Mouse (Mus musculus) myocyte (in vitro differentiated cells): Measurements from ENCODE around the gene Bud13. TPM values are rescaled to one million over a fixed set of nuclear protein-coding genes. Genes with fewer than 3 reads are reported as not detected.
"Not testable (repeated sequence)": the region's sequence is repeated elsewhere in the genome, so short reads cannot be mapped to it uniquely, and the experiment has no call there.

Experiments used
- H3K27me3 ChIP-seq: one replicate; pipeline ENCODE4 v1.6.1; 2011; ENCODE audit not compliant: control insufficient read depth, insufficient read depth, insufficient read length
- H3K36me3 ChIP-seq: one replicate; pipeline ENCODE4 v1.6.1; 2011; ENCODE audit not compliant: control insufficient read depth, insufficient read depth
- H3K4me2 ChIP-seq: one replicate; pipeline ENCODE4 v1.6.1; 2011; ENCODE audit warnings: low read depth, control low read depth
- H3K4me3 ChIP-seq: one replicate; pipeline ENCODE4 v1.5.1; 2011; ENCODE audit warnings: mild to moderate bottlenecking, control low read depth, moderate library complexity
- H3K79me2 ChIP-seq: one replicate; pipeline ENCODE4 v1.6.1; 2011; ENCODE audit not compliant: control insufficient read depth, insufficient read depth
- H3ac ChIP-seq: one replicate; pipeline ENCODE4 v1.6.1; 2011; ENCODE audit not compliant: control insufficient read depth, insufficient read length
- CEBPB ChIP-seq: IDR thresholded peaks from 2 replicates; pipeline ENCODE4 v1.6.1; 2011; ENCODE audit warnings: mild to moderate bottlenecking, moderate library complexity; ENCODE audit not compliant: poor library complexity, insufficient read depth, severe bottlenecking
- E2F4 ChIP-seq: IDR thresholded peaks from one replicate; pipeline ENCODE4 v1.6.1; 2011; ENCODE audit warnings: mild to moderate bottlenecking, control low read depth, moderate library complexity; ENCODE audit not compliant: insufficient read depth
- MAX ChIP-seq: IDR thresholded peaks from one replicate; pipeline ENCODE4 v1.6.1; 2011; ENCODE audit warnings: low read depth, mild to moderate bottlenecking, control low read depth
- MYOD1 ChIP-seq, 3 experiments: IDR thresholded peaks; one replicate each; pipeline ENCODE4 v1.6.1; 2011; ENCODE audit warnings: control low read depth in 2 of 3, low read depth in 2 of 3, mild to moderate bottlenecking in 2 of 3, moderate library complexity in 1 of 3; ENCODE audit not compliant: insufficient read length in 2 of 3, control insufficient read depth in 1 of 3
- MYOG ChIP-seq, 3 experiments: IDR thresholded peaks; one replicate each; pipeline ENCODE4 v1.6.1; 2011; ENCODE audit warnings: control low read depth in 2 of 3, low read depth in 2 of 3, mild to moderate bottlenecking in 2 of 3; ENCODE audit not compliant: insufficient read length in 2 of 3, control insufficient read depth in 1 of 3, insufficient read depth in 1 of 3
- POLR2A ChIP-seq: IDR thresholded peaks from one replicate; pipeline ENCODE4 v1.6.1; 2011; ENCODE audit warnings: low read depth, mild to moderate bottlenecking, control low read depth, moderate library complexity; ENCODE audit not compliant: insufficient read length
- POLR2AphosphoS2 ChIP-seq: IDR thresholded peaks from one replicate; pipeline ENCODE4 v1.6.1; 2011; ENCODE audit warnings: low read depth, control low read depth; ENCODE audit not compliant: insufficient read length
- REST ChIP-seq: IDR thresholded peaks from one replicate; pipeline ENCODE4 v1.6.1; 2011; ENCODE audit warnings: mild to moderate bottlenecking, control low read depth, moderate library complexity; ENCODE audit not compliant: insufficient read depth, insufficient read length
- SRF ChIP-seq: IDR thresholded peaks from one replicate; pipeline ENCODE4 v1.6.1; 2011; ENCODE audit warnings: low read depth; ENCODE audit not compliant: control insufficient read depth, insufficient read length
- TCF12 ChIP-seq: IDR thresholded peaks from one replicate; pipeline ENCODE4 v1.6.1; 2011; ENCODE audit warnings: mild to moderate bottlenecking, control low read depth; ENCODE audit not compliant: poor library complexity, insufficient read depth, severe bottlenecking
- TCF3 ChIP-seq: IDR thresholded peaks from one replicate; pipeline ENCODE4 v1.6.1; 2011; ENCODE audit warnings: low read depth, control low read depth; ENCODE audit not compliant: insufficient read length
- USF1 ChIP-seq: IDR thresholded peaks from one replicate; pipeline ENCODE4 v1.6.1; 2011; ENCODE audit warnings: low read depth, mild to moderate bottlenecking, control low read depth, moderate library complexity
- polyA plus RNA-seq: library from polyadenylated mRNA; unstranded; fragments of >200 nt; fragmentation: generic; extraction: Trizol; gene quantifications from one replicate; pipeline ENCODE4 v1.2.1, GENCODE M21; 2012; ENCODE audit warnings: missing spikeins

Bud13 gene
- polyA plus RNA-seq, 1 experiment: 9.5 TPM

DNA sequence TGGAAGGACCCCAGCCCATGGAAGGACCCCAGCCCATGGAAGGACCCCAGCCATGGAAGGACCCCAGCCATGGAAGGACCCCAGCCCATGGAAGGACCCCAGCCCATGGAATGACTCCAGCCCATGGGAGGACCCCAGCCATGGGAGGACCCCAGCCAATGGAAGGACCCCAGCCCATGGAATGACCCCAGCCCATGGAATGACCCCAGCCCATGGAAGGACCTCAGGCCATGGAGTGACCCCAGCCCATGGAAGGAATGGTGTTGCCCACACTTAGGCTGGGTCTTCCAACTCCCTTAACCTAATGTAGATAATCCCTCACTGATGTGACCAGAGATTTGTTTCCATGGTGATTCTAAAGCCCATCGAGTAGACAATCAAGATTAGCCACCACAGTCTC lies 48.5 kb downstream of the Bud13 start:
- H3ac ChIP-seq: no peak overlapping the region
- H3K27me3 ChIP-seq: peaks cover 37% of the 10 kb centered on the region
- TF ChIP-seq MAX (no peak), POLR2AphosphoS2 (no peak), MYOG (IDR thresholded peaks at IDR 0.05; ENCODE audit: control insufficient read depth in 1 of 3, insufficient read depth in 1 of 3, insufficient read length in 2 of 3, low read depth in 2 of 3) (no peak), CEBPB (no peak), USF1 (no peak), REST (no peak), POLR2A (no peak), MYOD1 (IDR thresholded peaks at IDR 0.05; ENCODE audit: control insufficient read depth in 1 of 3, insufficient read length in 2 of 3, low read depth in 2 of 3) (no peak), TCF3 (no peak), E2F4 (no peak), TCF12 (no peak), SRF (no peak)
- H3K4me3 ChIP-seq: no peak overlapping the region
- H3K36me3 ChIP-seq: no peaks in the 10 kb centered on the region
- H3K4me2 ChIP-seq: no peak overlapping the region
- no peaks in the 10 kb centered on the region for H3K79me2 ChIP-seq

GRCm38 (mm10) chr9:46334471-46335025 lies 51.7 kb downstream of the Bud13 start:
- Histone ChIP-seq H3K27me3 (peaks cover 33% of the 10 kb centered on the region), H3K79me2 (no peaks in the 10 kb centered on the region), H3ac (no peak overlapping the region), H3K36me3 (no peaks in the 10 kb centered on the region), H3K4me3 (no peak overlapping the region), H3K4me2 (no peak overlapping the region)
- TF ChIP-seq TCF3 (no peak), E2F4 (no peak), MYOG (IDR thresholded peaks at IDR 0.05; ENCODE audit: control insufficient read depth in 1 of 3, insufficient read depth in 1 of 3, insufficient read length in 2 of 3, low read depth in 2 of 3) (no peak), MAX (no peak), POLR2AphosphoS2 (no peak), TCF12 (no peak), REST (no peak), MYOD1 (IDR thresholded peaks at IDR 0.05; ENCODE audit: control insufficient read depth in 1 of 3, insufficient read length in 2 of 3, low read depth in 2 of 3) (no peak), CEBPB (no peak), USF1 (no peak), SRF (no peak), POLR2A (no peak)

- H3ac ChIP-seq: no peak overlapping the region
- no peaks in the 10 kb centered on the region for H3K36me3 ChIP-seq
- H3K79me2 ChIP-seq: no peaks in the 10 kb centered on the region
- no peak overlapping the region for H3K4me3 ChIP-seq
- H3K4me2 ChIP-seq: no peak overlapping the region
- peaks cover 33% of the 10 kb centered on the region for H3K27me3 ChIP-seq
- TF ChIP-seq CEBPB (no peak), SRF (no peak), POLR2AphosphoS2 (no peak), REST (no peak), USF1 (no peak), MYOD1 (IDR thresholded peaks at IDR 0.05; ENCODE audit: control insufficient read depth in 1 of 3, insufficient read length in 2 of 3, low read depth in 2 of 3) (no peak), POLR2A (no peak), TCF12 (no peak), TCF3 (no peak), MAX (no peak), E2F4 (no peak)
Observed at GRCm38 (mm10) chr9:46335461-46335995, 52.7 kb downstream of the Bud13 start.

DNA sequence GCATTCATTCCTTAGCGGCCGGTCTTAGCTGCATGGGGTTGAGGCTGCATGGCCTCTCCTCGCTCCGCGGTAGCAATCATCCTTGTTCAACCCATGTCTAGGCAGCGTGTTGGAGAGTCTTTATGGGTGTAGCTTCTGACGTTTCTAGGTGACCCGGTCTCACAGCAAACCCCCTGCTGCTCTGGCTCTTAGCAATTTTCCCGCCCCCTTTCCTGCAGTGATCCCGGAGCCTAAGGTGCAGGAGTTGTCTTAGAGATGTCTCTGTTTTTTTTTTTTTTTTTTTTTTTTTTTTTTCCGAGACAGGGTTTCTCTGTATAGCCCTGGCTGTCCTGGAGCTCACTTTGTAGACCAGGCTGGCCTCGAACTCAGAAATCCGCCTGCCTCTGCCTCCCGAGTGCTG lies 53.5 kb downstream of the Bud13 start:
- H3K79me2 ChIP-seq, H3K36me3 ChIP-seq, H3K4me3 ChIP-seq, H3ac ChIP-seq, H3K4me2 ChIP-seq: not testable (repeated sequence)
- H3K27me3 ChIP-seq: peaks cover 33% of the 10 kb centered on the region

- H3K36me3 ChIP-seq: no peaks in the 10 kb centered on the region
- peaks cover 33% of the 10 kb centered on the region for H3K27me3 ChIP-seq
- no peaks in the 10 kb centered on the region for H3K79me2 ChIP-seq
- peak overlapping the region; percentile 18 for H3K4me2 ChIP-seq
- H3K4me3 ChIP-seq: no peak overlapping the region
- H3ac ChIP-seq: no peak overlapping the region
- no peak for TF ChIP-seq POLR2A
- TF ChIP-seq REST: no peak
- TF ChIP-seq TCF3: no peak
- TF ChIP-seq CEBPB: no peak
- TF ChIP-seq MYOG (IDR thresholded peaks at IDR 0.05; ENCODE audit: control insufficient read depth in 1 of 3, insufficient read depth in 1 of 3, insufficient read length in 2 of 3, low read depth in 2 of 3): no peak
- TF ChIP-seq E2F4: no peak
- no peak for TF ChIP-seq MAX
- no peak for TF ChIP-seq USF1
Observed at GRCm38 (mm10) chr9:46337331-46337730, 54.5 kb downstream of the Bud13 start.
